Mouse (Mus musculus): Measurements from ENCODE around the gene Itgae.
A peak's percentile ranks its signal among the peaks of the same experiment; 100 is the strongest.

Itgae gene

GRCm38 (mm10) chr11:73092877-73093276 lies 2.5 kb downstream of the Itgae start:
- no peak for DNase-seq (ENCODE audit: low spot score in 2 of 2)

- DNase-seq (ENCODE audit: low spot score in 2 of 2) = no peak
These were observed 4.0 kb downstream of the Itgae start for GRCm38 (mm10) chr11:73094231-73094995.

DNA sequence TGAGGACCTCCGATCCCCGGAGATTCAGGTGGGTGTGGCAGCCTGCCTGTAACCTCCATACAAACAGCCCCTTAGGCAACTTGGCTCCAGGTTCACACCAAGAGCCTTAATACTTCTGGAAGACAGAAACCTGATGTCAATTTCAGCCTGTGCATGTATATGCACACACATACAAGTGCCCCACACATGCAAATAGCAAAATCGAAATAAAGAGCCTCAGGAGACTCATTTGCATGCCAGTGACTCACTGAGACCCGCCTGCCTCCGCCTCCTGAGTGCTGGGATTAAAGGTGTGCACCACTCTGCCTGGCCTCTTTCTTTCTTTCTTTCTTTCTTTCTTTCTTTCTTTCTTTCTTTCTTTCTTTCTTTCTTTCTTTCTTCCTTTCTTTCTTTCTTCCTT lies 8.5 kb downstream of the Itgae start:
- DNase-seq (ENCODE audit: low spot score in 2 of 2) = no peak

- DNase-seq (ENCODE audit: low spot score in 2 of 2) = no peak
These were observed 9.8 kb downstream of the Itgae start for GRCm38 (mm10) chr11:73099976-73100750.

GRCm38 (mm10) chr11:73101308-73101707 lies 10.9 kb downstream of the Itgae start:
- DNase-seq (ENCODE audit: low spot score in 2 of 2) = no peak

DNA sequence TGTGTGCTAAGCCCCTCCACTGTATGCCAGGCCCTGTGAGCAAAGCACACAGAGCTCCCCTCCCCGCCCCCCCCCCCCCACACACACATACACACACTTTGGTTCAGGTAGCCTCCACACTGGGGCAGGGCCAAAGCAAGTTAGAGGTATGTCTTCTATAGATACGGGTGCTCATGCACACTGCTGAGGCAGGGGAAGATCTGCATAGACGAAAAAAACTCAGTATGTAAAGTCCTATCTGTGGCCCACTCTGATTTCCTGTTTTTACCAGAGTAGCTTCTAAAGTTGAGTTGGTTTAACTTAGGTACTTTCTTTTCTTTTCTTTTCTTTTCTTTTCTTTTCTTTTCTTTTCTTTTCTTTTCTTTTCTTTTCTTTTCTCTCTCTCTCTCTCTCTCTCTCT lies 14.9 kb downstream of the Itgae start:
- DNase-seq (ENCODE audit: low spot score in 2 of 2) = no peak

DNA sequence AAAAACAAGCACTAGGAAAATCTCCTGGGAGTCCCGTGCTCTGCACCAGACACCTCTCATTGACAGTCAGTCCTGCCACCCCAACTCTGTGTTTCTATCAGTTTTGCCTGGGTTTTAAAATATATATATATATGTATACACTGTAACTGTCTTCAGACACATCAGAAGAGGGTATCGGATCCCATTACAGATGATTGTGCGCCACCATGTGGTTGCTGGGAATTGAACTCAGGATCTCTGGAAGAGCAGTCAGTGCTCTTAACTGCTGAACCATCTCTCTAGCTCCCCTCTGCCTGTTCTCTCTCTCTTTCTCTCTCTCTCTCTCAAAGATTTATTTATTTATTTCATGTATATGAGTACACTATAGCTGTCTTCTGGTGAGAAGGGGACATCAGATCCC lies 17.0 kb downstream of the Itgae start:
- peak in 1 of 2 experiments; percentile 61 for DNase-seq (ENCODE audit: low spot score in 2 of 2)

DNA sequence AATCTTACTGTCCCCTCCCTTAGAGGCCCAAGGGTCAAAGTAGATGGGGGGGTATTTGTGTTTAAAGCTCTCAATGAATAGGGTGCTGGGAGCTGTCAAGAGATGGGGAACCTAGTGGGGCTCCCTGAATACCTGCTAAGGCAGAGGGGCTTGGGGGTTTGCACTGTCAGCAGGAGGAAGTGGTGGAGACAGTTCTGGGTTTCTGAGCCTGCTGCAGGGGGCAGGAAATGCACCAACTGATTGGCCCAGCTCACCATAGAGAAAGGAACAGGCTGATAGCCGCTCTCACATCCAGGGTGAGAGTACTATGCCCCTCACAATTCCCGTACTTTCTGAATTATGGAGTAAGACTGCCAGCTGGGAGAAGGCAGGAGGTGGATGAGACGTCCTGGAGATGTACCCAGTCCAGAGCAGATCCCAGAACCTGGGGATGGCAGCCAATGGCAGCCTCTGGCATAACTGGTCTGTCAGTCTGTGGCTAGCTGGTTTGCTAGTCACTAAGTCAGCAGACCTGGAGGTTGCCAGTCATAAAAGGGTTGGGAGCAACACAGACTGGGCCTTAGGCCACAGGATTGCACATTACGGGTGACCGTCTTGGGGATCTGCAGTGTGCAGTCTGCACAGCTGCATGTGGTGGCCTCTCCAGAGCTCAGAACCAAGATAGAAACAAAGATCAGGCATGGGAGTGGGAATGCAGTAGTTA lies 18.0 kb downstream of the Itgae start:
- no peak for DNase-seq (ENCODE audit: low spot score in 2 of 2)

GRCm38 (mm10) chr11:73108898-73109625 lies 18.7 kb downstream of the Itgae start:
- no peak for DNase-seq (ENCODE audit: low spot score in 2 of 2)

DNA sequence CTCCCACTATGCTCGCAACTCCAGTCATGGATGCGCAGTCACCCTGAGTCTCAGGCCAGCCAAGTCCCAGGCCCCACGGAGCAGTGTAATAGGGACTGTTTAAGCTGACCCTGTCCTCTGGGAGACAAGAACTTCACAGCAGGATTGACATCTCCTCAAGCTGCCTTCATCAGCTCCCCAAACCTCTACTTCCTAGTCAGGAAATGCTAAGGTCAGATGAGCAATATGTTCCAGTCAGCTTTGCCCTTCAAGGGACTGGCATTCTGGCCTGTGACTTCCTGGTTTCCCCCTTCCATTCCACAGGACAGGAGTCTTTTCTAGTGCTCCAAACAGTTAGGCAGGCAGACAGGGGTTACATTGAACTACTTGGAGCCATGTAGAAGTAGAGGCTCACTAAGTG lies 19.6 kb downstream of the Itgae start:
- DNase-seq (ENCODE audit: low spot score in 2 of 2) = no peak

DNA sequence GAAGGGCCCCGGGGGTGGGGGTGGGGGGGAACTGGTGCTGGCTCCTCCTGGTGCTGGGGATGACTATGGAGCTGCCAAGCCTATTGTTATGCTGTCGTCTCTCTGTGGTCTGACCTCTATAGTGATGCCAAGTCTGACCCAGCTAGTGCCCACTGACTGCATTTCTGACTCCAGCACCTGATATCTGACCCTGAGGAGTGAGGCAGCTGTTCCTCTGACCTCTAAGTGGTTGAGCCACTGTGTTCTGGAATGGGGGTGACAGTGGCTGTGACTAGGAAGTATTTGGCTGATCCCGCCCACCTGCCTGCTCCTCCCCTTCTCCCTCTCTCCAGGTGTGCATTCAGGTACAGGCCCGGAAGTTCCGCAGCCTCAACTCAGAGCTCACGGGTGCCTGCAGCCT lies 21.0 kb downstream of the Itgae start:
- no peak for DNase-seq (ENCODE audit: low spot score in 2 of 2)

DNA sequence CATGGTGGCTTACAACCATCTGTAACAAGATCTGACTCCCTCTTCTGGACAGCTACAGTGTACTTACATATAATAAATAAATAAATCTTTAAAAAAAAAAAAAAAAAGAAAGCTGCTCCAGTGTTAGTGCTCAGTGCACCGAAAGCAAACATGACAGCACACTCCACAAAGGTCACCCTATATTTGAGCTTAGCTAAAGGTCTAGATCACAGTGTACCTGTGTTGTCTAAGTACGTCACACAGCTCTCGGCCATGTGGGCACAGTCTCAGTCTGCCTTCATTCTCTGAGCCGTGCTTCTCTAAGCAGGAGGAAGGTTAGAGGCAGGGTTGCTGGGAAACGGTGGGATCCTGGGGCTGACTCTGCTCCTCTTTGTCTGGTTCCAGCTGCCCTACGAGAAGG lies 36.1 kb downstream of the Itgae start:
- no peak for DNase-seq (ENCODE audit: low spot score in 2 of 2)

DNA sequence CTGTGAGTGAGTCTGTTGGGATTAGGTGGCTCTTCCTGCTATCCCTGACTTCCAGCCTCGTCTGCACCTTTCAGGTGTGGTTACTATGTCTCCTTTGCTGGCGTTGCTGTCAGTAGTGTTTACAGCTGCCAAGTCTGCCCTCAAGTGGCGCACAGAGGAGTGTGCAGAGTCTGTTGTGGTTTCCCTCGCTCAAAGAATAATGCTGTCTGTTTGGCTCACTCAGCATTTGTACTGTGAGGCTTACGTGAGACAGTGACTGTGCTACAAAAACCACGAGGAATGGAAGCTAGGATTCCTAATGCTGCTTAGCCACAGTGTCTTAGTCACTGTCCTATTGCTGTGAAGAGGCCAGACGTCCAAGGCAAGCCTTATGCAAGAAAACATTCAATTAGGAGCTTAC lies 40.6 kb downstream of the Itgae start:
- peak in 1 of 2 experiments; percentile 44 for DNase-seq (ENCODE audit: low spot score in 2 of 2)

DNA sequence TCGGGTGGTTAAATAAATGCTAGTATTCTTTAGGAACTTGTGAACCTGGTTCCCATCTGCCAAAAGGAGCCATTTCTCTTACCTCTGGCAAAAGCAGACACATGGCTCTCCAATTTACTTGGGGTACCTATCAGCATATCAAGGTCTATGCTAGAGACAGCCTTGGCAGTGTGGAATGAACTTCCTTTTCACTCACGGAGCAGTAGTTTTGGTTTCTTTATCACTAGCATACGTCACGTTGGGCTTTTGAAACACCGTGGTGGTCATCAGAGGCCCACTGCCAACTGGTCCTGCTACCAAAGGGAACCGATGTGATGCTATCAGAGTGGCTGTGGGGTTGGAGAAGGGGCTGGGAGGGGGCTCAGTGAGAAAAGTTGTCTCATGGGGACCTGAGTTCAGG lies 42.6 kb downstream of the Itgae start:
- no peak for DNase-seq (ENCODE audit: low spot score in 2 of 2)

DNA sequence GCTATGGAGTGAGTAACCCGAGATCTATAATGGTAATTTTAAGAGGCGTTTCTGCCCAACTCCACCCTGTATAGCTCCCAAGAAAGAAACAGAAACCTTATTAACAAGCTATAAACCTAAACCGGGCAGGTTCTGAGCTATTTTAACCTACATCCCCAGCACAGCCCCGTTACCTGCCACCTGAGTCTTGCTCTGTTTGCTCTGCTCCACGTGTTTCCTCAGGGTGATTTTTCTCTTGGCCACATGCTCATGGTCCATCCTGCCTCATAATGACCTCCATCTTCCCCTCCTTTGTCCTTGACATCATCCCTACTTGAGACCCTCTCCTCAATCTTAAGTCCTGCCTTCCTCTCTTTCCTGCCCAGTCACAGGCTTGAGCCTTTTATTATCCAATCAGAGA lies 43.8 kb downstream of the Itgae start:
- no peak for DNase-seq (ENCODE audit: low spot score in 2 of 2)

GRCm38 (mm10) chr11:73136587-73136986 lies 46.2 kb downstream of the Itgae start:
- DNase-seq (ENCODE audit: low spot score in 2 of 2) = no peak

GRCm38 (mm10) chr11:73137116-73137515 lies 46.7 kb downstream of the Itgae start:
- no peak for DNase-seq (ENCODE audit: low spot score in 2 of 2)

DNA sequence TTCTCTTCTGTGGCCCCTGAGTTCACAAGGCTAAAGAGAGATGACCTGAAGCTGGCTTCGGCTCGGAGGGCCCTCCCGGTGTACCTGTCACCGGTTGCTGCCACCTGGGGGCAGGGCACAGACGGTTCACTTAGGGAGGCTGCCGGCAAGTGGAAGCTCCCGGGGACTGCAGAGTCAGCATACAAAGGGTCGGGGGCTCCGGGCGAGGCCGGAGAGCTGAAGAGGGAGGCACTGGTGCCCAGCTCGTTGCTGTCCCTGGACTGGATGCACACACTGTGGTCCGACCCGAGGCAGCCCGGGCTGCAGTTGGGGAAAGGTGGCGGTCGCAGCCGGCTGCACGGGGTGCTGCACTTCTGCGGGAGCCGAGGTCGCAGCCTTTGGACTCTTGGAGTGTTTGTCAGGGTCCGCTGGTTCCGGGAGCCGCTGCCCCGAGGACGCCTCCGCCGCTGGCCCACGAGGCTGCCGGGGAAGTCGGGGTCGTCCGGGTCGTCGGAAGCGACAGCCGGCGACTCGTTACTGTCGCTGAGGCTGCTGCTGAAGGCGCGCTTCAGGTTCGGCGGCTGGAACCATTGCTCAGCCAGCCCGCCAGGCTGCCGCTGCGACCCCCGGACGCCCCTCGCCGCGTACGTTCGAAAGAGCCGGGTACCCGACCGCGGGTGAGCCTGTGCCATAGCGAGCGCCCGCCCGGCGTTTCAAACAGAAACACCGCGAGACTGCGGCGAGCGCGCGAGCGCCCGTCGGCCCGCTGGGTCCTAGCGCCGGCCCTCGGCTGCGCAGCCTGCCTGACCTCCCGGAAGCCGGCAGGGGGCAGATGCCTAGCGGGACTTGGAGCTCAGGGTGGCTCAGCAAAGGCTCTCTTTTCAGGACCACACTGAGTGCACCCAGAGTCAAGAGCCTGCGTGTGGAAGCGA lies 47.5 kb downstream of the Itgae start, which contains the start of gene Haspin:
TSS of gene Haspin (minus strand) at position 704 of the 911 bp plus-strand sequence.
- DNase-seq (ENCODE audit: low spot score in 2 of 2) = peak; percentile 36 to 87

- DNase-seq (ENCODE audit: low spot score in 2 of 2) = no peak
These were observed 53.9 kb downstream of the Itgae start for GRCm38 (mm10) chr11:73144261-73144681.

All from left cerebral cortex, adult 9 months (tissue).